15 mouse cellular contexts compared by ENCODE assay signal in genomic region chr7:66800784-66801183, GRCm38 (mm10). TPM values are rescaled to one million over a fixed set of nuclear protein-coding genes. Genes with fewer than 3 reads are reported as not detected.
"Had no signal": no experiment of that assay in that cellular context is flagged by ENCODE, and none has a peak within 500 bp of the region (broad histone marks: within the 10 kb centered on the region; RNA-seq: fewer than 3 reads in every experiment).

No protein-coding gene starts in this region.

- H3K9me3 ChIP-seq: limb, embryonic 10.5 days; liver, embryonic 13.5 days; lung, embryonic 15.5 days; midbrain, embryonic 12.5 days; neural tube, embryonic 13.5 days had no signal

- ATAC-seq: liver, postnatal 0 days; midbrain, embryonic 16.5 days had no signal

- H3K4me2 ChIP-seq: liver, embryonic 13.5 days; lung, embryonic 15.5 days; midbrain, embryonic 12.5 days; neural tube, embryonic 13.5 days had no signal

- H3K4me3 ChIP-seq: left cerebral cortex, adult 2 months; limb, embryonic 10.5 days; liver, embryonic 13.5 days; lung, embryonic 15.5 days; midbrain, embryonic 12.5 days; neural tube, embryonic 13.5 days had no signal

- H3K9ac ChIP-seq: liver, embryonic 13.5 days; liver, postnatal 0 days; lung, embryonic 15.5 days; midbrain, embryonic 12.5 days; neural tube, embryonic 13.5 days had no signal

- H3K27me3 ChIP-seq: liver, embryonic 13.5 days; lung, embryonic 15.5 days; midbrain, embryonic 12.5 days; neural tube, embryonic 13.5 days had no signal

- H3K27ac ChIP-seq: left cerebral cortex, adult 2 months; limb, embryonic 10.5 days; liver, embryonic 13.5 days; lung, embryonic 15.5 days; midbrain, embryonic 12.5 days; neural tube, embryonic 13.5 days had no signal

- H3K36me3 ChIP-seq: limb, embryonic 10.5 days; liver, embryonic 13.5 days; lung, embryonic 15.5 days; midbrain, embryonic 12.5 days; neural tube, embryonic 13.5 days had no signal

- DNase-seq: kidney, postnatal 25 days; liver, embryonic 13.5 days; liver, postnatal 0 days; lung, postnatal 14 days; retina, postnatal 1 day; thymus, adult 18-20 months; thymus, postnatal 14 days had no signal

- H3K4me1 ChIP-seq: liver, embryonic 13.5 days had no signal

RNA-seq across cellular contexts. Expression of gene Adamts17, which starts 38.8 kb away (rescaled TPM):
- total RNA-seq: megakaryocyte-erythroid progenitor cell, adult 5-6 weeks had no signal

RNA-seq across cellular contexts. Expression of gene Cers3, which starts 57.5 kb away (rescaled TPM):
- polyA plus RNA-seq: liver, postnatal 0 days; spleen, adult 2 months had no signal
